Mouse (Mus musculus) liver, embryonic 16.5 days (tissue): ENCODE measurements around the gene Fam178b. TPM values are rescaled to one million over a fixed set of nuclear protein-coding genes. Genes with fewer than 3 reads are reported as not detected.

Source experiments
- ATAC-seq: fragments of 200-750 bp; cut with Nextera tagmentation; 2 replicates; pipeline ENCODE4 v1.8.0; 2017; ENCODE audit warnings: low read depth, mild to moderate bottlenecking, moderate number of reproducible peaks, moderate library complexity
- H3K27ac ChIP-seq: fragments of 300-500 bp; sonication (generic); 2 replicates; pipeline ENCODE4 v1.5.1; 2014; ENCODE audit warnings: mild to moderate bottlenecking, low read length
- H3K27me3 ChIP-seq: fragments of 300-500 bp; sonication (generic); 2 replicates; pipeline ENCODE4 v1.6.1; 2014; ENCODE audit warnings: low read depth, low read length, mixed read lengths; ENCODE audit not compliant: control insufficient read depth, insufficient read depth
- H3K36me3 ChIP-seq: fragments of 300-500 bp; sonication (generic); 2 replicates; pipeline ENCODE4 v1.6.1; 2014; ENCODE audit warnings: mild to moderate bottlenecking; ENCODE audit not compliant: control insufficient read depth, insufficient read depth
- H3K4me1 ChIP-seq: fragments of 300-500 bp; sonication (generic); 2 replicates; pipeline ENCODE4 v1.6.1; 2014; ENCODE audit warnings: low read depth, low read length, mixed read lengths; ENCODE audit not compliant: control insufficient read depth
- H3K4me2 ChIP-seq: fragments of 300-500 bp; sonication (generic); 2 replicates; pipeline ENCODE4 v1.6.1; 2014; ENCODE audit warnings: low read depth, low read length, mixed read lengths
- H3K4me3 ChIP-seq: fragments of 300-500 bp; sonication (generic); 2 replicates; pipeline ENCODE4 v1.5.1; 2014; ENCODE audit warnings: low read depth, mild to moderate bottlenecking, low read length
- H3K9ac ChIP-seq: fragments of 300-500 bp; sonication (generic); 2 replicates; pipeline ENCODE4 v1.6.1; 2014; ENCODE audit warnings: low read depth, low read length
- H3K9me3 ChIP-seq: fragments of 300-500 bp; sonication (generic); replicated peaks from 2 replicates; pipeline ENCODE4 v1.6.1; 2016; ENCODE audit warnings: low read length; ENCODE audit not compliant: control insufficient read depth
- WGBS: fragments of 180-500 bp; shearing (Covaris S2); extraction: QIAGEN DNeasy Blood & Tissue Kit; methylation state at CpG from one replicate; pipeline ENCODE4 v1.1.7; 2014; ENCODE audit not compliant: insufficient replicate concordance; 5-methylcytosine and 5-hydroxymethylcytosine counted together
- polyA plus RNA-seq: library from polyadenylated mRNA; unstranded; fragments of >200 nt; fragmentation: Nextera tagmentation; extraction: Ambion mirVana; gene quantifications from 2 replicates; pipeline ENCODE4 v1.2.1, GENCODE M21; 2015

The Fam178b gene
- polyA plus RNA-seq, 1 experiment from 2014 or later = 0.14 TPM

GRCm38 (mm10) chr1:36603361-36603760, 79.6 kb downstream of the Fam178b start:
- Histone ChIP-seq H3K27ac (no peak overlapping the region), H3K4me1 (no peaks in the 10 kb centered on the region; the same call in 1 of the 2 replicates), H3K9me3 (no peaks in the 10 kb centered on the region), H3K4me3 (no peak overlapping the region), H3K4me2 (no peak overlapping the region), H3K27me3 (no peaks in the 10 kb centered on the region), H3K36me3 (no peaks in the 10 kb centered on the region), H3K9ac (no peak overlapping the region)
- no peak for ATAC-seq
- 64% methylated on average over 9 of the region's 9 CpGs for WGBS

GRCm38 (mm10) chr1:36602271-36602670, 80.7 kb downstream of the Fam178b start:
- Histone ChIP-seq H3K9ac (no peak overlapping the region), H3K9me3 (no peaks in the 10 kb centered on the region), H3K27ac (no peak overlapping the region), H3K4me1 (no peaks in the 10 kb centered on the region; the same call in 1 of the 2 replicates), H3K27me3 (no peaks in the 10 kb centered on the region), H3K36me3 (no peaks in the 10 kb centered on the region), H3K4me3 (no peak overlapping the region), H3K4me2 (no peak overlapping the region)
- no peak for ATAC-seq
- WGBS = 39% methylated on average over 4 of the region's 4 CpGs

GRCm38 (mm10) chr1:36598411-36598810, 84.6 kb downstream of the Fam178b start:
- Histone ChIP-seq H3K9ac (no peak overlapping the region), H3K9me3 (no peaks in the 10 kb centered on the region), H3K4me1 (no peaks in the 10 kb centered on the region), H3K4me2 (no peak overlapping the region), H3K27ac (no peak overlapping the region), H3K27me3 (no peaks in the 10 kb centered on the region), H3K36me3 (no peaks in the 10 kb centered on the region), H3K4me3 (no peak overlapping the region)
- ATAC-seq = no peak
- WGBS = 44% methylated on average over 2 of the region's 2 CpGs

GRCm38 (mm10) chr1:36596114-36596513, 86.9 kb downstream of the Fam178b start:
- ATAC-seq = peak; percentile 82
- Histone ChIP-seq H3K27me3 (no peaks in the 10 kb centered on the region), H3K9me3 (no peaks in the 10 kb centered on the region), H3K4me3 (no peak overlapping the region), H3K36me3 (no peaks in the 10 kb centered on the region), H3K4me2 (no peak overlapping the region), H3K9ac (no peak overlapping the region), H3K4me1 (no peaks in the 10 kb centered on the region), H3K27ac (no peak overlapping the region)
- 48% methylated on average over 4 of the region's 4 CpGs for WGBS

- no peak for ATAC-seq
- H3K4me3 ChIP-seq = no peak overlapping the region
- no peak overlapping the region for H3K9ac ChIP-seq
- no peaks in the 10 kb centered on the region for H3K4me1 ChIP-seq
- no peak overlapping the region for H3K4me2 ChIP-seq
- no peaks in the 10 kb centered on the region for H3K36me3 ChIP-seq
- H3K27me3 ChIP-seq = no peaks in the 10 kb centered on the region
- H3K27ac ChIP-seq = no peak overlapping the region
- no peaks in the 10 kb centered on the region for H3K9me3 ChIP-seq
- WGBS = 53% methylated on average over 10 of the region's 10 CpGs
Measured at GRCm38 (mm10) chr1:36595167-36595931, 87.6 kb downstream of the Fam178b start.

- H3K27me3 ChIP-seq = no peaks in the 10 kb centered on the region
- no peak overlapping the region for H3K4me3 ChIP-seq
- H3K4me1 ChIP-seq = no peaks in the 10 kb centered on the region; the same call in 1 of the 2 replicates
- H3K36me3 ChIP-seq = no peaks in the 10 kb centered on the region
- no peak for ATAC-seq
- 0% methylated on average over 1 of the region's 1 CpGs for WGBS
- no peaks in the 10 kb centered on the region for H3K9me3 ChIP-seq
- H3K9ac ChIP-seq = no peak overlapping the region
- no peak overlapping the region for H3K4me2 ChIP-seq
- no peak overlapping the region for H3K27ac ChIP-seq
Measured at GRCm38 (mm10) chr1:36593099-36593498, 89.9 kb downstream of the Fam178b start.

- Histone ChIP-seq H3K9ac (no peak overlapping the region), H3K9me3 (no peaks in the 10 kb centered on the region), H3K4me1 (no peaks in the 10 kb centered on the region; the same call in 1 of the 2 replicates), H3K27me3 (no peaks in the 10 kb centered on the region), H3K27ac (no peak overlapping the region), H3K4me2 (no peak overlapping the region), H3K36me3 (no peaks in the 10 kb centered on the region), H3K4me3 (no peak overlapping the region)
- ATAC-seq = no peak
- WGBS = 23% methylated on average over 2 of the region's 2 CpGs
Measured at GRCm38 (mm10) chr1:36591408-36591807, 91.6 kb downstream of the Fam178b start.

- no peaks in the 10 kb centered on the region for H3K36me3 ChIP-seq
- no peak overlapping the region for H3K27ac ChIP-seq
- H3K9ac ChIP-seq = no peak overlapping the region
- H3K4me1 ChIP-seq = no peaks in the 10 kb centered on the region; the same call in 1 of the 2 replicates
- no peaks in the 10 kb centered on the region for H3K9me3 ChIP-seq
- no peak overlapping the region for H3K4me3 ChIP-seq
- H3K27me3 ChIP-seq = no peaks in the 10 kb centered on the region
- H3K4me2 ChIP-seq = no peak overlapping the region
- 64% methylated on average over 9 of the region's 9 CpGs for WGBS
- ATAC-seq = no peak
Measured at GRCm38 (mm10) chr1:36590664-36591063, 92.3 kb downstream of the Fam178b start.

GRCm38 (mm10) chr1:36589486-36589885, 93.5 kb downstream of the Fam178b start:
- H3K27me3 ChIP-seq = no peaks in the 10 kb centered on the region
- no peak overlapping the region for H3K9ac ChIP-seq
- no peak overlapping the region for H3K4me3 ChIP-seq
- no peak overlapping the region for H3K27ac ChIP-seq
- no peaks in the 10 kb centered on the region; the same call in 1 of the 2 replicates for H3K4me1 ChIP-seq
- ATAC-seq = no peak
- no peaks in the 10 kb centered on the region for H3K36me3 ChIP-seq
- 61% methylated on average over 6 of the region's 6 CpGs for WGBS
- H3K4me2 ChIP-seq = no peak overlapping the region
- no peaks in the 10 kb centered on the region for H3K9me3 ChIP-seq
